17 mouse cellular contexts compared by ENCODE assay signal in the genomic region with DNA sequence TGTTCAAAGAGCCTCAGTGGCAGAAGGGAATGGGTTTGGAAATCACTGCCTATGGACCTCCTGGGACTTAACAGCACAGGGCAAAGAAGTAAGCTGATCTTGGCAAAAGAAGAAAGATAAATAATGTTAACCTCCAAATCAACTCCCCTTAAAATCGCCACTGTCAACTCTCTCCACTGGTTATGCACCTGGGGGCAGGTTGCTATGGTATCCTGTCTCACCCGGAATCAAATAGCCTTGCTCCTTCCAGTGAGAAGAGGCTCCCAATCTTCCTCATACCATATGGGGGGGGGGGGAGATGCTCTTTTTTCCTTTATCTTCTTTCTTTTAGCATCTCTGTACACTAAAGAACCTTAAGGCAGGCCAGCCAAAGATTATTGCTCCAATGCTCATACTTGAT.
"Had no signal": no experiment of that assay in that cellular context is flagged by ENCODE, and none has a peak within 500 bp of the region (broad histone marks: within the 10 kb centered on the region; RNA-seq: fewer than 3 reads in every experiment).

No protein-coding gene starts in this region.

- H3K9me3 ChIP-seq: liver, embryonic 12.5 days; neural tube, embryonic 13.5 days; neural tube, embryonic 15.5 days had no signal

- DNase-seq: lung, adult 18-20 months; lung, embryonic 14.5 days; lung, postnatal 10 days; lung, postnatal 4 days; retina, postnatal 1 day; right cerebral cortex, adult 18-20 months; right cerebral cortex, postnatal 25 days; right cerebral cortex, postnatal 4 days; spleen, adult 18-20 months; thymus, adult 18-20 months; thymus, postnatal 14 days; thymus, postnatal 36 days had no signal

- H3K27me3 ChIP-seq: liver, embryonic 12.5 days; neural tube, embryonic 13.5 days; neural tube, embryonic 15.5 days had no signal

- H3K36me3 ChIP-seq: liver, embryonic 12.5 days; neural tube, embryonic 13.5 days; neural tube, embryonic 15.5 days had no signal

- H3K4me1 ChIP-seq: liver, embryonic 12.5 days had no signal

- H3K4me2 ChIP-seq: liver, embryonic 12.5 days; lung, embryonic 14.5 days; neural tube, embryonic 13.5 days; neural tube, embryonic 15.5 days had no signal

- H3K9ac ChIP-seq: liver, embryonic 12.5 days; liver, embryonic 14.5 days; lung, embryonic 14.5 days; neural tube, embryonic 13.5 days; neural tube, embryonic 15.5 days had no signal

- H3K4me3 ChIP-seq: liver, embryonic 12.5 days; myocyte; neural tube, embryonic 13.5 days; neural tube, embryonic 15.5 days had no signal

- H3K27ac ChIP-seq: liver, embryonic 12.5 days; liver, embryonic 14.5 days; neural tube, embryonic 13.5 days; neural tube, embryonic 15.5 days had no signal

- ATAC-seq: liver, embryonic 12.5 days had no signal
